Mouse (Mus musculus) mouse embryonic stem cell (cell line): ENCODE measurements at regions not wholly inside any gene's neighbourhood (a gene's known extent, or its start where the extent isn't known, plus 50 kb on each side); places are given as distances from the start of the nearest gene placed in this dataset.

Source experiments
- in situ Hi-C, 2 experiments: fragments of 300-500 bp; cut with MboI; formaldehyde crosslinking; loops; 1 replicate in 1 of 2; 3 replicates in 1 of 2; pipeline ENCODE4 v1.14.3; 2019 to 2020; ENCODE audit warnings: low sequenced_read_pairs in 2 of 2, low pct_unique_long_range_greater_than_20kb in 1 of 2, mixed read lengths in 1 of 2; ENCODE audit not compliant: unreplicated experiment in 1 of 2

DNA sequence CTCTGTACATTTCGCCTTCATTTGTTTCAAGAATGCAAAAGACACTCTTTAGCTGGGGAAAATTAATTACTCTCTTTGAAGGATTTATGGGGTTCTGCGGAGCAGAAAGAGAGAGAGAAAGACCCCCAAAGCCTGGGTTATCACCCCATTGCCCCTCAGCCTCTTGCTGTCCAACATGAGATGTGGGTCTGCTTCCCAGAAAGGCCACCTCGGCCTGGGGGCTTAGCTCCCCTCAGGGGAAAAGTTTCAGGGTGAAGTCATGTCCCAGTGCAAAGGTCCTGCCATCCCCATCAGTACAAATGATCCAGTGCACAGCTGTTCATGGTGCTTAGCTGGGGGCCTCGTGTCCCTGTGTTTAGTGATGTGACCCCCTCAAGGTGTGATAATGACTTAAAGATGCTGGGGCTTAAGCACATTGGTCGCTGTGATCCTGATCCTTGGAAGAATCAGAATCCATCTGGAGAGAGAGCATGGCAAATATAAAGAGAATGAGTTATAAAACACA is 67.5 kb upstream of the Cd180 start:
- in situ Hi-C loops = loop anchor here in 1 of 2 experiments (25.0 kb wide), 1 partner anchor 914 kb away; no protein-coding TSS in a partner anchor

DNA sequence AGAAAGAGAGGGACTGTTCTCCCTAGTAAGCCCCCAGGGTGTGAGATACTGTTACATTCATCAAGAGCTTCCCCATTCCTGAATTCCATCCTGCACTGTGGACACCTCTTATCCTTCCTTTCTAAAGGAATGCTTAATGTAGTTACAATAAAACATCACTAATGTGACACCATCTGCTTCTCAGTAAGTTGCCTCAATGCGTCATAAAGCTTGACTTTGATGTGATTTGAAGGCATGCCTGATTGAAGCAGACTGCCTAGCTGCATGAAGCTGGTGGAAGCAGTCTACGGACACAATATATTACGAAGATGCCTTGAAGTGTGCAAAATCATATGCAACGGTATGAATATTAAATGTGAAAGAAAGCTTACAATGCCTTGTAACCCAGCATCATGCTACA is 65.6 kb upstream of the Cd180 start:
- in situ Hi-C loops = loop anchor here in 1 of 2 experiments (25.0 kb wide), 1 partner anchor 915 kb away; no protein-coding TSS in a partner anchor

DNA sequence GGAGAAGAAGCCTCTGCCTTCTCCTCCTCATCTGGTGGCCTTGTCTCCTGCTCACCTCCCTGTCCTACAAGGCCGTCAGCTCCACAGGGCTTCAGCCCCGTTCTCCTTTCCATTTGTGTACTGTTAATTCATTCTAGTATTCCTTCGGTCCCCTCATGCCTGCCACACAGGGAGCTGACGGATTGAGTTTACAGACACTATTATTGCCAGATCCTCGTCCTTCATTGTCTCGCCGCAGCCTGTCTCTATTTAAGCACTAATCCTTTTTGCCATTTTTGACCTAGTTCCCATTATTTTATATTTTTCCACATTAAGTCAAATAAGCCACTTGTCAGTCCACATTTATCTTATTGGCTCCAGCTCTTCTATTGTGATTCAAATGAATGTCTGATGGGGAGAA is 64.2 kb upstream of the Cd180 start:
- in situ Hi-C loops = loop anchor here in 1 of 2 experiments (25.0 kb wide), 1 partner anchor 917 kb away; no protein-coding TSS in a partner anchor

DNA sequence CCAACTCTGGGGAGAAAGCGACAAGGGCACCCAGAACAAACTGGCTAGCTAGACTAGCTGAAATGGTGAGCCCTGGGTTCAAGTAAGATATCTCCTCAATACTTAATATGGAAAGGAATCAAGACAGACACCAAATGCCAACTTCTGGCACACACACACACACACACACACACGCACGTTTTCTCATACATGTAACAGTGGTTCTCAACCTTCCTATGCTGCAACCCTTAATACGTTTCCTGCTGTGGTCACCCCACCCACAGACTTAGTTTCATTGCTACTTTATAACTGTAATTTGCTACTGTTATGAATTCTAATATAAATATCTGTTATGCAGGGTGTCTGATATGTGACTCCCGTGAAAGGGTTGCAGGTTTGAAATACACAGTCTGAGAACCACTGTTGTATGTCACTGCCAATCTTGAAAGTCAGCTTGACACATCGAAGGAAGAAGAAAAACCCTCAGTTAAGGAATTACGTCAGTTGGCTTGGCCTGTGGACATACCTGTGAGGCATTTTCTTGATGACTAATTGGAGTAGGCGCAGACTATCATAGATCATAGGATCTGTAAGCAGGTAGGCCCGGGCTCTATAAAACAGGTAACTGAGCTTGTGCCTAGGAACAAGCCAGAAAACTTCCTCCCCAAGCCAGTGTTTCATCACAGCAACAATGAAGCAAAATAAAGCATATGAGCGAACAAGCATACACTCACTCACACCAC is 59.0 kb upstream of the Cd180 start:
- in situ Hi-C loops = loop anchor here in 1 of 2 experiments (25.0 kb wide), 1 partner anchor 922 kb away; no protein-coding TSS in a partner anchor

DNA sequence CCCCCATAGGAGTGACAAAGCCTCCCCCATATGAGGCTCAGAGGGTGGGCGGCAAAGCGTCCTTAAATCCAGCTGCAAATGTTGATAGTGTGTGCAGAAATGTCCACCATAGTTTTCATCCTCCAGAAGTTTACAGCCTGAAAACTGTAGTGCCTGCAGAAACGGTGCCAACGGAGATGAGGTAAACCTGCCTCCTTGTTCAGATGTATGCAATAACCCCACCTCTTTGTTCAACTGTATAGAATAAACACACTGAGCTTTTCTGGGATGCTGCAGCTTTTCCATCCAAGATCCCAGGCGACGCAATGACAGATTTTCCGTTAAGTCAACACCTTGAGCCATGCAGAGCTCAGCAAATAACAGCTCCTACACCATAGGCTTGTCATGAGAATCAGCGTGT is 57.3 kb upstream of the Cd180 start:
- in situ Hi-C loops = loop anchor here in 1 of 2 experiments (25.0 kb wide), 1 partner anchor 924 kb away; no protein-coding TSS in a partner anchor

DNA sequence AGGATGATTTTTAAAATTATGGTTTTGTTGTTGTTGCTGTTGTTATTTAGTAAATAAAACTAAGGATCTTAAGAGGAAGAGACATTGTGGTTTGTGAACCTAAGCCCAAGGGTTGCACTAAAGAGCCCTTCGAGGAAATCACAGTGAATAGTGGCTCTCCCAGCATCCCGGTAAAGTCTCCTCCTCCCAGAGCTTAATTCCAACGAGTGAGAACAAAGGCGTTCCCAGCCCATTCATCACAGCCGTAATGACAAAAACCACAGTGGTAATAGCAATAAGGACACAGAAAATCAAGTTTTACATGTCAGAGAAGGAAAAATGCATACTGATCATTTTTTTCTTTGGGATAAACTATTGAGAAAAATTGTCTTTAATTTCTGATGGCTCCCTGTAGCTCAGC is 56.3 kb upstream of the Cd180 start:
- in situ Hi-C loops = loop anchor here in 1 of 2 experiments (25.0 kb wide), 1 partner anchor 925 kb away; no protein-coding TSS in a partner anchor

DNA sequence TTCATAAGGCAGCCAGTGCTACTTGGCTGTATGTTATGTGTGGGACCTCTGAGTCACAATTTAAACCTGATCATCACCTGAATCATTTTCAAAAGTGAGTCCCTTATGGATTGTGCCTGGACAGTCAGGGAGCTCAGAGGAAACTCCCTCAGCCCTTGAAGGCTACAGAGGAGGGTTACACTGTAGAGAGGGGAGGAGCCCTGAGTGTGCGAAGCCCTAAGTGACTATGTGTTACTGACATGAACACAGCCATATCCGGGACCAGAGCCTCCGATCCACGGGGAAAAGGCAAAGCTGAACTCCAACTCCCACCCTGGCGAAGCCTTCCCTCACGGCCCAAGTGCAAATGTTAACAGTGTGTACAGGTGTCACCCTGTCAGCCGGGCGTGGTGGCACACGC is 53.7 kb upstream of the Cd180 start:
- in situ Hi-C loops = loop anchor here in 1 of 2 experiments (25.0 kb wide), 1 partner anchor 927 kb away; no protein-coding TSS in a partner anchor

DNA sequence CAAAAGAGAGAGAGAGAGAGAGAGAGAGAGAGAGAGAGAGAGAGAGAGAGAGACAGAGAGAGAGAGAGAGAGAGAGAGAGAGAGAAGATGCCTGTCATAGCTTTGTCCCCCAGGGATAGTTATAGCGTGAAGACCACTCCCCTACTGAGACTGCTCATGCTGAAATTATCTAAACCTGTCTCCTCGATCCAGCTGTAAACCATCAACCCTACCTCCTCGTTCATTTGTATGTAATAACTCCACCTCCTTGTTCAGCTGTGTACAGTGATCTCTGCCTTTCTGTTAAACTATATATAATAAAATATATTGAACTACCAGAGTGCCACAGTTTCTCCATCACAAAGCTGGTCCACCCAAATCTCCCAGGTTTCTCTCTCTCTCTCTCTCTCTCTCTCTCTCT is 53.2 kb upstream of the Cd180 start:
- in situ Hi-C loops = loop anchor here in 1 of 2 experiments (25.0 kb wide), 1 partner anchor 928 kb away; no protein-coding TSS in a partner anchor
